Mouse (Mus musculus) bone marrow, adult 2 months (tissue): ENCODE data around the gene Gm28051. TPM values are rescaled to one million over a fixed set of nuclear protein-coding genes. Genes with fewer than 3 reads are reported as not detected.

Experiments
- H3K27ac ChIP-seq: fragments of 200-500 bp; 2 replicates; pipeline ENCODE4 v1.5.1; 2012; ENCODE audit warnings: low read depth, mild to moderate bottlenecking, control low read depth, inconsistent platforms, low read length; ENCODE audit not compliant: control insufficient read depth, poor library complexity, insufficient read depth
- H3K4me1 ChIP-seq: fragments of 200-500 bp; 2 replicates; pipeline ENCODE4 v1.6.1; 2011; ENCODE audit warnings: low read length; ENCODE audit not compliant: control insufficient read depth, insufficient read depth
- H3K4me3 ChIP-seq: fragments of 200-500 bp; replicated peaks from 2 replicates; pipeline ENCODE3; 2011; ENCODE audit warnings: mild to moderate bottlenecking, low read depth, low read length, control low read depth; ENCODE audit not compliant: control insufficient read depth
- CTCF ChIP-seq: fragments of 200-500 bp; IDR thresholded peaks from 2 replicates; pipeline ENCODE4 v1.5.1; 2011; ENCODE audit warnings: low read length, control low read depth; ENCODE audit not compliant: control insufficient read depth, insufficient read depth
- POLR2A ChIP-seq: fragments of 200-500 bp; IDR thresholded peaks from 2 replicates; pipeline ENCODE4 v1.6.1; 2011; ENCODE audit warnings: low read depth, mild to moderate bottlenecking, control low read depth, low read length, borderline replicate concordance; ENCODE audit not compliant: control insufficient read depth
- WGBS: fragments of 180-500 bp; shearing (Covaris S2); methylation state at CpG from one replicate; pipeline ENCODE4 v1.1.7; 2018; 5-methylcytosine and 5-hydroxymethylcytosine counted together
- polyA plus RNA-seq: library from polyadenylated mRNA; stranded (reverse); fragments of >200 nt; gene quantifications from 2 replicates; pipeline ENCODE4 v1.2.4, GENCODE M21; 2011; ENCODE audit warnings: low replicate concordance; ENCODE audit not compliant: missing spikeins, insufficient read depth, insufficient read length

Gm28051 gene
- polyA plus RNA-seq, 1 experiment, result not detected

DNA sequence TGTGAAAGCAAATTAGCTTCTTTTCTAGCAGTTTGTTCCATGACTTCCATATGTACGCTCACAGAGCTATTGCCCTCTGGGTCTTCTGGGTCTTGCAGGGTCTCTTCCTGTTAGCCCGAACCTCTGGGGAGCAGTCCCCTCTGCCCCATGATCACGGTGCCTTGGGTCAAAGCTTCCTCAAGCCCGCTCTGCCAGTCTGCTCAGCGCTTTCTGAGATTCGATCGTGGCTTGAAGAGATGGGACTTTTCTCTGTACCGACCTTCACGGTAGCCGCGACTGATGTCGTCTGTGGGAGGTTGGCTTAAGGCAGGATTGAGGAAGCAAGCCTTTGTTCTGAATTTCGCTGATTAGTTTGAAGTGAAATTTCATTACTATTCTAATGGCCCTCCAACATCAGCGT is 18.5 kb upstream of the Gm28051 start:
- WGBS, result 91% methylated on average over 14 of the region's 14 CpGs
- Histone ChIP-seq H3K27ac (no peak overlapping the region; the same call in 1 of the 2 replicates), H3K4me3 (no peak overlapping the region), H3K4me1 (no peaks in the 10 kb centered on the region)
- TF ChIP-seq CTCF, result no peak
- TF ChIP-seq POLR2A, result no peak

DNA sequence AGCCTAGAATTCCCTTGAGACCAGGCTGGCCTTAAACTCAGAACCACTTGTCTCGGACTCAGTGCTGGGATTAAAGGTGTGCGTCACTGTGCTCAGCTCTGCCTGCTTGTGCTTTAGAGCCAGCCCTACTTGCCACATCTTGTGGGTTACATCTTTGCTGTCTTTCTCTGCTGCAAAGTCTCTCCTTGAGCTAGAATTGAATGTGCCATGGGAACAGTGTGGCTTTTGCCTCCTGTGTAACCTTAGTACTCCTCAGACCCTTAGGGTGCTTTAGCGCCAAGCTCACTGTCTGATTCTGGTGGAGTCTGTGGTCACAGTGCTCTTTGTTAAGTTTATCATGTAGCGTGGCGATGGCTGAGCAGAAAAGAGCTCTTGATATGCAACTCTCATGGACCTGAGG is 15.1 kb upstream of the Gm28051 start:
- 93% methylated on average over 5 of the region's 5 CpGs for WGBS
- TF ChIP-seq CTCF, result no peak
- no peak for TF ChIP-seq POLR2A
- H3K4me3 ChIP-seq, result no peak overlapping the region
- H3K4me1 ChIP-seq, result no peaks in the 10 kb centered on the region; the same call in 1 of the 2 replicates
- H3K27ac ChIP-seq, result no peak overlapping the region

- 92% methylated on average over 8 of the region's 8 CpGs for WGBS
- H3K4me1 ChIP-seq, result no peaks in the 10 kb centered on the region; the same call in 1 of the 2 replicates
- no peak overlapping the region for H3K4me3 ChIP-seq
- no peak overlapping the region for H3K27ac ChIP-seq
- no peak for TF ChIP-seq CTCF
- TF ChIP-seq POLR2A, result no peak
Observed at GRCm38 (mm10) chr12:102771601-102772000, 14.0 kb upstream of the Gm28051 start.

DNA sequence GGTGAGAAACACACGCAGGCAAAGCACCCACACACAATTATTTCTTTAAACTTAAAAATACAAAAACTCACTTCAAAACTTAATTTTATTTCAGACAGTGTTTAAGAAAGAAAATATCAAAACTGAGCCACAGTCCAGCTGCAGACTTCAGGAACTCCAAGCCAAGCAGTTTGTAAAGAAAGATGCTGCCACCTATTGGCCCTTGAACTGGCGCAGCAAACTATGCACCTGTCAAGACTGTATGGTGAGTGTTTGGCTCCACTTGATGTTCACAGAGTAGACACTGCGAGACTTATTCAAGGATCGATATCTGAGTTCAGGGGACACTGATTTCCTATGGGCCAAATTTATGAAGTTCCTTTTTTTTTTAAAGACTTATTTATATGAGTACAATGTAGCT is 11.4 kb upstream of the Gm28051 start:
- Histone ChIP-seq H3K4me3 (no peak overlapping the region), H3K27ac (no peak overlapping the region), H3K4me1 (no peaks in the 10 kb centered on the region; the same call in 1 of the 2 replicates)
- no peak for TF ChIP-seq POLR2A
- TF ChIP-seq CTCF, result no peak
- WGBS, result 90% methylated on average over 4 of the region's 4 CpGs

GRCm38 (mm10) chr12:102763696-102764095 is 6.1 kb upstream of the Gm28051 start:
- Histone ChIP-seq H3K4me3 (no peak overlapping the region), H3K4me1 (no peaks in the 10 kb centered on the region; the same call in 1 of the 2 replicates), H3K27ac (no peak overlapping the region)
- no peak for TF ChIP-seq POLR2A
- no peak for TF ChIP-seq CTCF

- no peak overlapping the region for H3K27ac ChIP-seq
- 81% methylated on average over 3 of the region's 3 CpGs for WGBS
- TF ChIP-seq POLR2A, result no peak
- TF ChIP-seq CTCF, result no peak
- no peak overlapping the region for H3K4me3 ChIP-seq
- no peaks in the 10 kb centered on the region; the same call in 1 of the 2 replicates for H3K4me1 ChIP-seq
Observed at GRCm38 (mm10) chr12:102761668-102762067, 4.1 kb upstream of the Gm28051 start.

DNA sequence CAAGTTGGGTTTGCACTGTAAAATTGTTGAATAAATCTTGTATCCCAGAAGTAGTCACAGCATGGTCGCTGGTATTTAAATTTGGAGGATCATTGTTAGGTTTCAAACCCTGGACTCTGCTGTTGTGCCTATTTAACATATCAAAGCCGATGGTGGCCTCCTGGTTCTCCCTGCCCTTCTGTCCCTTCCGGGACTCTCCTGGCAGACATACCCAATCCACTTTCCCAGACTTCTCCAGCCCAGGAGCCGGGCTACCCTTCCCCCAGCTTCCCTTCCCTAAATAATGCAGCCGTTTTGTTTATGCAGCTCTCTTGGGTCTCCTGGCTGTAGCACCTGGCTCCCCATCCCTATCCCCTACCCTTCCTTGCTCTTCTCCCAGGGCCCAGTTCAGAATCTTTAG is 1.4 kb upstream of the Gm28051 start:
- peak overlapping the region; percentile 72 for H3K4me3 ChIP-seq
- H3K4me1 ChIP-seq, result no peaks in the 10 kb centered on the region; the same call in 1 of the 2 replicates
- WGBS, result 17% methylated on average over 5 of the region's 5 CpGs
- TF ChIP-seq CTCF (no peak), POLR2A (no peak)
- H3K27ac ChIP-seq, result no peak overlapping the region

DNA sequence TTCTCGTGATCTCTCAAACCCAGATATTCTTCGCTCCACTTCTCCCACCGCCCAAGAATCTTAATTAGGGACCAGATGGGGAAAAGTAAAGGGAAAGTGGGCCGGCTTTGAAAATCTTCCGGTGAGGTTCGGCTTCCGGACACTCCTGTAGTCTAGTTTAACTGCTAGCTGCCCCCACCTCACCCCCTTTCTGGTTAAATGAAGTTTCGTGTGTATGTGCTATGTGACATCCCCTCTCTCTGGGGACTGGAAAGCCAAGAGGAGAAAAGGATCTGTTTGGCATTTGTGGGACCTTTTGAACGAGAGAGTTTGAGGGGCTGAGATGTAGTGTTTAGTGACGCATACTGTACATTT is 815 bp upstream of the Gm28051 start, which contains the start of gene Gm20604:
TSS of gene Gm20604 (minus strand) at position 270 of the 354 bp plus-strand sequence.
- H3K4me1 ChIP-seq, result no peaks in the 10 kb centered on the region; the same call in 1 of the 2 replicates
- peak within 1 kb of the TSS; percentile 82 for H3K27ac ChIP-seq
- no peak for TF ChIP-seq CTCF
- TF ChIP-seq POLR2A, result no peak
- WGBS, result 1% methylated on average over 10 of the region's 10 CpGs
- H3K4me3 ChIP-seq, result peak within 1 kb of the TSS; percentile 91
